Mouse (Mus musculus) neural tube, embryonic 14.5 days (tissue): ENCODE results near the gene Megf11. TPM values are rescaled to one million over a fixed set of nuclear protein-coding genes. Genes with fewer than 3 reads are reported as not detected.

Experiments used
- ATAC-seq: fragments of 200-750 bp; cut with Nextera tagmentation; 2 replicates; pipeline ENCODE4 v1.8.0; 2017; ENCODE audit warnings: low read depth, mild to moderate bottlenecking, moderate TSS enrichment, moderate library complexity
- H3K27ac ChIP-seq: fragments of 300-500 bp; sonication (generic); 2 replicates; pipeline ENCODE4 v1.5.1; 2014; ENCODE audit warnings: low read depth, mild to moderate bottlenecking, control low read depth, low read length, moderate library complexity, mixed read lengths
- H3K27me3 ChIP-seq: fragments of 300-500 bp; sonication (generic); 2 replicates; pipeline ENCODE4 v1.6.1; 2014; ENCODE audit warnings: low read length; ENCODE audit not compliant: control insufficient read depth, insufficient read depth
- H3K36me3 ChIP-seq: fragments of 300-500 bp; sonication (generic); 2 replicates; pipeline ENCODE4 v1.6.1; 2014; ENCODE audit warnings: low read length, mixed read lengths; ENCODE audit not compliant: control insufficient read depth, insufficient read depth
- H3K4me1 ChIP-seq: fragments of 300-500 bp; sonication (generic); 2 replicates; pipeline ENCODE4 v1.6.1; 2014; ENCODE audit warnings: low read length; ENCODE audit not compliant: control insufficient read depth, insufficient read depth
- H3K4me2 ChIP-seq: fragments of 300-500 bp; sonication (generic); 2 replicates; pipeline ENCODE4 v1.6.1; 2014; ENCODE audit warnings: mild to moderate bottlenecking, low read depth, low read length, control low read depth
- H3K4me3 ChIP-seq: fragments of 300-500 bp; sonication (generic); 2 replicates; pipeline ENCODE4 v1.5.1; 2014; ENCODE audit warnings: low read depth, low read length, control low read depth, mixed read lengths
- H3K9ac ChIP-seq: fragments of 300-500 bp; sonication (generic); replicated peaks from 2 replicates; pipeline ENCODE4 v1.6.1; 2014; ENCODE audit warnings: low read depth, mild to moderate bottlenecking, control low read depth, low read length, mixed read lengths
- H3K9me3 ChIP-seq: fragments of 300-500 bp; sonication (generic); 2 replicates; pipeline ENCODE4 v1.6.1; 2016; ENCODE audit warnings: low read length; ENCODE audit not compliant: control insufficient read depth
- WGBS: fragments of 180-500 bp; shearing (Covaris S2); extraction: QIAGEN DNeasy Blood & Tissue Kit; methylation state at CpG from one replicate; pipeline ENCODE4 v1.1.7; 2014; 5-methylcytosine and 5-hydroxymethylcytosine counted together
- polyA plus RNA-seq: library from polyadenylated mRNA; unstranded; fragments of >200 nt; fragmentation: Nextera tagmentation; extraction: Ambion mirVana; gene quantifications from 2 replicates; pipeline ENCODE4 v1.2.1, GENCODE M21; 2014

The Megf11 gene
- polyA plus RNA-seq, 1 experiment from 2014 or later, result 17.7 TPM

DNA sequence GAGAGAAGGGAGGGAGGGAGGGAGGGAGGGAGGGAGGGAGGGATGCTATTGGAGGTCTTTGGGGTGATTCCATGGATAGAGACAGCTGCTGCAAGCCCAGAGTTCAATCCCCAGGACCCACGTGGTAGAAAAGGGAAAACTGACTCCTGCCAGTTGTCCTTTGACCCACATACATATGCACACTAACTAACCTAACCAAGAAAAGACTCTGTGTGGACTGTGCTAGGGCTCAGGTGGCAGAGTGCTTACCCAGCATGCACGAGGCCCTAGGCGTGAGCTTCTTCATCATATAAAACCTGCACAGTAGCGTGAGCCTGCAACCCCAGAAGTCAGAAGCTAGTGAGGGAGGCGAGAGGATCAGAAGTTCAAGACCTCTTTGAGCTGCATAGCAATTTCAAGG is 182.1 kb downstream of the Megf11 start:
- no peak for ATAC-seq
- H3K9me3 ChIP-seq, result no peaks in the 10 kb centered on the region
- 56% methylated on average over 5 of the region's 5 CpGs for WGBS
- H3K9ac ChIP-seq, result no peak overlapping the region
- no peaks in the 10 kb centered on the region for H3K36me3 ChIP-seq
- 0 out of 2 replicates have a peak, but pooled peaks cover 3% of the 10 kb centered on the region for H3K4me1 ChIP-seq
- no peak overlapping the region for H3K4me2 ChIP-seq
- H3K27me3 ChIP-seq, result no peaks in the 10 kb centered on the region
- no peak overlapping the region for H3K27ac ChIP-seq
- no peak overlapping the region for H3K4me3 ChIP-seq

DNA sequence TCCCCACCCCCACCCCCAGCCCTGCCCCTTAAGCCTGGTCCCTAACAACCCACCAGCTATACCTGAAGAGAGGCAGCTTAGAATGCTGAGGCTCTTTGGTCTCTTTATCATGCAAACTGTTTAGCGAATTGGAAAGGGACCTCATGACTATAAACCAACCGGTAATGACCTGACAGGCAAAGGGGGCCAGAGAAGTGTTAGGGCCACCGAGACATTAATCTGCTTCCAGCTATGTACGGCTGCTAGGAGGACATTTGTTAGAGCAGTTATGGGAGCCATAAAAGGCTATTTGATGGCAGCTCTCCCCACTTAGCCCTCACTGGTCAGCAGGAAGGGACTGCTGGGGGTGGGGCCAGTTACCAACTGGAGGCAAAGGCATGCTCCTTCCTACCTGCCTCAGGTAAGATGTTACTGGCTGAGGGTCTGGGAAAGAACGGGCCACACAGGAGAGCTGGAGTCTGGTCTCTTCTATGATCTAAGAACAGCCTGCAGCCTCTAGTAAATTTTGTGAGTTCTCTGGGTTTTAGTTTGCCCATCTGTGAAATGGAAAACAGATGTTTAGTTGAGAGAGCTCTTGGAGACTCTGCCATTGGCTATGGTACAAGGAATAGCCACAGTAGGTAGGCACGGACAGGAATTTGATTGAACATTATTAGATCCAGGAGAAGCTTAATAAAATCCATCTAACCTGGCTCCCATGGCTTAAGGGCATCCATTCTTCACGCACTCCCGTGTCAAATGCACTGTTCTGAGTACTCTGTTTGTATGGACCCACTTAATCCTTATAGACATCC is 183.2 kb downstream of the Megf11 start:
- 38% methylated on average over 8 of the region's 8 CpGs for WGBS
- peak; percentile 46; the same call in 1 of the 2 replicates for ATAC-seq
- 0 out of 2 replicates have a peak, but pooled peaks cover 3% of the 10 kb centered on the region for H3K4me1 ChIP-seq

DNA sequence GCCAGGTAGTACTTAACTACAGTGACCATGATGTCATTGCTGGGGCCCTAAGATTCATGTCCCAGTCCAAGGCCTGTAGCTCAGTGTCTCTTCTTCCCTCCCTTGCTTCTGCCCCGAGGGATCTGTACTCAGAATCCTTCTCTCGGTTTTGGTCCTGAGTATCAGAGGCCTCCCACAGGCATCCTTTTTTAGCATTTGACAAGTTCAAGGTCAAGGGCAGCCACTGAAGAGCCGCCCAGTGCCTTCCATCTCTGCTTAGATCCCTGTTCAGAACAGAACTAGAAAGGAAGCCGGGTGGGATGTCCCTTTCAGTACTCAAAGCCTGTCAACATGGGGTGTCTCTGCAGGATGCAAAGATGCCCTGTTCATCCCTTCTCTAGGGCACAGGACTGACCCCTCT is 185.0 kb downstream of the Megf11 start:
- no peaks in the 10 kb centered on the region; the same call in 1 of the 2 replicates for H3K9me3 ChIP-seq
- no peak overlapping the region for H3K27ac ChIP-seq
- H3K4me1 ChIP-seq, result peaks cover 4% of the 10 kb centered on the region; the same call in 1 of the 2 replicates
- no peaks in the 10 kb centered on the region for H3K36me3 ChIP-seq
- H3K4me2 ChIP-seq, result no peak overlapping the region
- H3K9ac ChIP-seq, result no peak overlapping the region
- no peak overlapping the region for H3K4me3 ChIP-seq
- ATAC-seq, result no peak
- H3K27me3 ChIP-seq, result no peaks in the 10 kb centered on the region
- WGBS, result 66% methylated on average over 4 of the region's 4 CpGs

More for the DNA sequence above, 183.2 kb downstream of the Megf11 start:
- Histone ChIP-seq H3K27ac (no peak overlapping the region), H3K9me3 (no peaks in the 10 kb centered on the region), H3K27me3 (no peaks in the 10 kb centered on the region), H3K36me3 (no peaks in the 10 kb centered on the region), H3K9ac (no peak overlapping the region), H3K4me3 (no peak overlapping the region), H3K4me2 (no peak overlapping the region)

DNA sequence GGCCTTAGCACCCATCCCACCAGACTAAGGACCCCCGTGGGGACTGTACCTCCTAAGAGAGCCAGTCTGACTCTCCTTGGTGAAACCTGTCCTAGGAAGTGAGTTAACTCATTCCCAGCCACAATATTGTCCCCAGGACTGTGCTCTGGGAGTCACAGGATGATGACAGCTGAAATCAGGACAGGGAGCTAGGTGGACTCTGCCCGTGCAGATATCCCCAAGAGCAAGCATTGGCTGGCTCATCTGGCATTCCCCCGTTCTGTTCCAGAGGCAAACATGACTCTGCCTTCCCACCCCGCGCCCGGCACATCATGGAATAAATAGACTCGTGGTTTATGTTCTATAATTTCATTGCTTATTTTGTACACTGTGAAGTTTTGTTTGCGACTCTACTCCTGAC is 185.7 kb downstream of the Megf11 start:
- WGBS, result 90% methylated on average over 8 of the region's 8 CpGs

DNA sequence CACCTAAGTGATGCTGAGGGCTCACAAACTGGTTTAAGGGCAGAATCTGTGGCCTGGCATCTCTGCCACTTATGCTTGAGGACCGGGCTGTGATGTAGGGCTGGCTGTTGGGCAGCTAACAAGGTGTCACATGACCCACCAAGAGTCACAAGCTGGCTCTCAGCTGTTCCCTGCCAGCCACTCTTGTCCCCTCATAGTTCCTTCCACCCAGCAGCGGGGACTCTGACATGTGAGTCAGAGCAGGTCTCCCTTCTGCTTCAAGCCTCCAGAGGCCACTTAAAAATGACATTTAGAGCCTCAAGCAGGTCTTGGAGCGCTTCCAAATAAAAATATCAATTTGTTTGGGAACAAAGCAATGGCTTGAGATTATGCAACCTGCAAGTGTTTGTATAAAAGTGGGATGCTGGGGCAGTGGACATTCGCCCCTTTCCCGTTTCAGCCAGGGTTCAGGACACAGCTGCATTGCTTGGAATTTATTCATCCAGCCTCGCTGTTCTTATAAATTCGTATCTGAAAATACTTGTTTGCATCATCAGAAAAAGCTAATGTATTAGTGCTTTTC is 187.3 kb downstream of the Megf11 start:
- Histone ChIP-seq H3K4me2 (no peak overlapping the region), H3K4me3 (no peak overlapping the region), H3K27me3 (no peaks in the 10 kb centered on the region), H3K27ac (no peak overlapping the region), H3K9ac (no peak overlapping the region), H3K9me3 (no peaks in the 10 kb centered on the region; the same call in 1 of the 2 replicates), H3K4me1 (peaks cover 15% of the 10 kb centered on the region), H3K36me3 (no peaks in the 10 kb centered on the region)
- WGBS, result 72% methylated on average over 7 of the region's 7 CpGs
- no peak for ATAC-seq

More for the DNA sequence above, 185.7 kb downstream of the Megf11 start:
- Histone ChIP-seq H3K4me3 (no peak overlapping the region), H3K27ac (no peak overlapping the region), H3K4me2 (no peak overlapping the region), H3K4me1 (peaks cover 5% of the 10 kb centered on the region; the same call in 1 of the 2 replicates), H3K27me3 (no peaks in the 10 kb centered on the region), H3K36me3 (no peaks in the 10 kb centered on the region), H3K9ac (no peak overlapping the region), H3K9me3 (no peaks in the 10 kb centered on the region; the same call in 1 of the 2 replicates)
- no peak for ATAC-seq

DNA sequence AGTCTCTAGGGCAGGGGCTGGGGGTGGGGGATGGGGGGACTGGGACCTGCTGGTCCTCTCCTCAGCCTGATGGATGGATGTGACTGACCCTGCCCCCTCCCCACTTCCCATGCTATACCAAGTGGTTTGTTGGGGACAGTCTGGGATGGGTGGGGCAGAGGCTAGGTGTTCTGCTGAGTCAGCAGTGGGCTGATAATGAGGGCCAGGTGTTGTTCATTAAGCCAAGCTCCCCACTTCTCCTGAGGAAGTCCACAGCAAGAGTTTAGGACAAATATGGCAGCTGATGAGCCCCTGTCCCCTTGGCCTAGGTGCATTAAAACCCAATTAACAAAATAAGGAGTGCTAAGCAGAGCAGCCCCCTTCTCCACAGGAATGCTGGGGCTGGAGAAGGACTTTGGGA is 190.2 kb downstream of the Megf11 start:
- Histone ChIP-seq H3K4me1 (peaks cover 18% of the 10 kb centered on the region), H3K4me3 (no peak overlapping the region), H3K36me3 (no peaks in the 10 kb centered on the region), H3K9me3 (no peaks in the 10 kb centered on the region; the same call in 1 of the 2 replicates), H3K27me3 (no peaks in the 10 kb centered on the region), H3K9ac (no peak overlapping the region), H3K4me2 (no peak overlapping the region), H3K27ac (no peak overlapping the region)
- ATAC-seq, result 0 out of 2 replicates have a peak, but pooled peaks have one; percentile 30

DNA sequence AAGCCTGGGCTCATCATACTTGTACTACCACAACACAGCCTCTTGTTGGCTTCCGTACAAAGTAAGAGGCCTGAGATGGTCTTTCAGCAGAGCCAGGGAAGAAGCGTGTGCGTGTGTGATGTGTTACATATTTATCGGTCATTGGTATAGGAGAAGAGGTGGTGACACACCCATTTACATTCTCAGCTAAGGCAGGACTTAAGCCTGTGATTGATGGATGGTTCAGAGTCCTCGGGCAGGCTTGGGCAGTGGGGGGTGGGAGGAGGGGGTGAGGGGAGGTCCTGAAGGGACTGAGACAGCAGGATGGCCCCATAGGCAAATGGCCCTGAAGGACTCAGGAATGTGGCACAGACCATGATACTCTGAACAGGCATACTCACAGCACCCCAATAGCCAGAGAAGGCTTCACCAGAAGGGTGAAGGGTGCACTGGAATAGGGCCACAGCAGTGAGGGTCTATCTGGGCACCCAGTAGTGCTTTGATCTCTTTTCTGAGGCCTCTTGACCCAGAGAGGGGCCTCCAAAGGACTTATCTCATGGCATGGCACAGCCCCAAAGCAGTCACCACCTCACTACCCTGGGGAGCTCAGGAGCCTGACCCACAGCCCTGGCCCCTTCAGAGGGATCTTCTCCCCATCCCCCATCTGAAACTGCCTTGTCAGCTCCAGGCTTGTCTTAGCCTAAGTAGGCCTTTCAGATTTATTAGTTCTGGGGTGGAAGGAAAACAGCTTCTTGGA is 190.9 kb downstream of the Megf11 start:
- no peaks in the 10 kb centered on the region; the same call in 1 of the 2 replicates for H3K9me3 ChIP-seq

DNA sequence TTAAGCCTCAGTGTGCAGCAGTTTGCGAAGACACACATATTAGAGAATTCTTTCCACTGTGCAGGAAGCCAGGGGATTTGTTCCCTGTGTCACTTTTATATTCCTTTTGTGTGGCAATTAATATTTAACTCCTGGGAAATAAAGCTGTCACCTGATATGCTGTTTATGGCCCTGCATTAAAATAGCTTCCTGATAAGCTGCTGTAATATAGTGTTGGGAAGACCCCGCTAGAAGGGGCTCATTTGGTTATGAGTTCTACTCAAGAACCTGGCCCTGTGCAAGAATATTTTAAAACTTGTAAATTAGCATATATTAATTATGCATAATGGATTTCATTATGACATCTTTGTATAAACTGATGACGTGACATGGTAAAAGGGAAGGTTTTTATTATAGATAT is 191.7 kb downstream of the Megf11 start:
- H3K27me3 ChIP-seq, result no peaks in the 10 kb centered on the region
- H3K27ac ChIP-seq, result no peak overlapping the region
- H3K36me3 ChIP-seq, result no peaks in the 10 kb centered on the region
- H3K9ac ChIP-seq, result no peak overlapping the region
- no peak overlapping the region for H3K4me2 ChIP-seq
- WGBS, result 41% methylated on average over 3 of the region's 3 CpGs
- no peaks in the 10 kb centered on the region; the same call in 1 of the 2 replicates for H3K9me3 ChIP-seq
- ATAC-seq, result peak; percentile 62
- peaks cover 18% of the 10 kb centered on the region for H3K4me1 ChIP-seq
- H3K4me3 ChIP-seq, result no peak overlapping the region

More for the DNA sequence above, 190.9 kb downstream of the Megf11 start:
- H3K4me3 ChIP-seq, result no peak overlapping the region
- peak; percentile 34; the same call in 1 of the 2 replicates for ATAC-seq
- H3K4me1 ChIP-seq, result peaks cover 18% of the 10 kb centered on the region
- H3K27ac ChIP-seq, result peak overlapping the region; percentile 62
- no peak overlapping the region for H3K4me2 ChIP-seq
- no peaks in the 10 kb centered on the region for H3K27me3 ChIP-seq
- H3K36me3 ChIP-seq, result no peaks in the 10 kb centered on the region
- 70% methylated on average over 5 of the region's 5 CpGs for WGBS
- H3K9ac ChIP-seq, result no peak overlapping the region
